Mouse (Mus musculus): ENCODE data around the gene Suclg1.

The Suclg1 gene

DNA sequence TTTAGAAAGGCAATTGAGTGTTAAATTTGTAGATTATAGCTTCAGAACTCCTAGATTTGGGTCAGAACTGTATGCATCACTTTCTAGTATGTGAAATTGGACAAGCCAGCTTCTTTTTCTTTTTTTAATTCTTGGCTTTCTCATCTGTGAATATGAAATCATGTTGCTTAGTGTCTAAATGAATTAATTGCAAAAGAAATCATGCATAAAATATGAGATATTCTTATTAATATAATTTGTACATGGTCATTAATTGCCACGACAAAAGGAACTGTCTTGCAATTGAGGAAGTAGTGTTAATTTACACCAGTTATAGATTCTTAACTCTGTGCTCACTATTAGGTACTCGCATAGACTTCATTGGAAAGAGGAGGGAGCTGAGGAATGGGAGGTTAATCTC, 74.1 kb downstream of the Suclg1 start:
- no peak for DNase-seq (ENCODE audit: low spot score)
